Mouse (Mus musculus) embryonic facial prominence, embryonic 12.5 days (tissue): ENCODE results near the gene Dlec1. TPM values are rescaled to one million over a fixed set of nuclear protein-coding genes. Genes with fewer than 3 reads are reported as not detected.

Source experiments
- ATAC-seq: fragments of 200-750 bp; cut with Nextera tagmentation; 2 replicates; pipeline ENCODE4 v1.8.0; 2017; ENCODE audit not compliant: insufficient number of reproducible peaks, insufficient read depth, low FRiP score, low TSS enrichment
- H3K27ac ChIP-seq: fragments of 300-500 bp; sonication (generic); 2 replicates; pipeline ENCODE4 v1.5.1; 2016; ENCODE audit warnings: mild to moderate bottlenecking
- H3K27me3 ChIP-seq: fragments of 300-500 bp; sonication (generic); 2 replicates; pipeline ENCODE4 v1.6.1; 2016; ENCODE audit warnings: mild to moderate bottlenecking, moderate library complexity
- H3K36me3 ChIP-seq: fragments of 300-500 bp; sonication (generic); 2 replicates; pipeline ENCODE4 v1.6.1; 2016; ENCODE audit warnings: mild to moderate bottlenecking
- H3K4me1 ChIP-seq: fragments of 300-500 bp; sonication (generic); 2 replicates; pipeline ENCODE4 v1.6.1; 2016
- H3K4me2 ChIP-seq: fragments of 300-500 bp; sonication (generic); replicated peaks from 2 replicates; pipeline ENCODE4 v1.6.1; 2016; ENCODE audit warnings: mild to moderate bottlenecking, moderate library complexity
- H3K4me3 ChIP-seq: fragments of 300-500 bp; sonication (generic); 2 replicates; pipeline ENCODE4 v1.5.1; 2016; ENCODE audit warnings: mild to moderate bottlenecking
- H3K9ac ChIP-seq: fragments of 300-500 bp; sonication (generic); 2 replicates; pipeline ENCODE4 v1.6.1; 2016; ENCODE audit warnings: mild to moderate bottlenecking, moderate library complexity
- H3K9me3 ChIP-seq: fragments of 300-500 bp; sonication (generic); 2 replicates; pipeline ENCODE4 v1.6.1; 2016; ENCODE audit warnings: mild to moderate bottlenecking, moderate library complexity
- WGBS: fragments of 180-500 bp; shearing (Covaris S2); methylation state at CpG from one replicate; pipeline ENCODE4 v1.1.7; 2016; 5-methylcytosine and 5-hydroxymethylcytosine counted together
- polyA plus RNA-seq: library from polyadenylated mRNA; unstranded; fragments of >200 nt; fragmentation: Nextera tagmentation; extraction: Ambion mirVana; gene quantifications from 2 replicates; pipeline ENCODE4 v1.2.1, GENCODE M21; 2016

Dlec1 gene
- 1.5 and 1.7 TPM in 2 replicates for polyA plus RNA-seq

DNA sequence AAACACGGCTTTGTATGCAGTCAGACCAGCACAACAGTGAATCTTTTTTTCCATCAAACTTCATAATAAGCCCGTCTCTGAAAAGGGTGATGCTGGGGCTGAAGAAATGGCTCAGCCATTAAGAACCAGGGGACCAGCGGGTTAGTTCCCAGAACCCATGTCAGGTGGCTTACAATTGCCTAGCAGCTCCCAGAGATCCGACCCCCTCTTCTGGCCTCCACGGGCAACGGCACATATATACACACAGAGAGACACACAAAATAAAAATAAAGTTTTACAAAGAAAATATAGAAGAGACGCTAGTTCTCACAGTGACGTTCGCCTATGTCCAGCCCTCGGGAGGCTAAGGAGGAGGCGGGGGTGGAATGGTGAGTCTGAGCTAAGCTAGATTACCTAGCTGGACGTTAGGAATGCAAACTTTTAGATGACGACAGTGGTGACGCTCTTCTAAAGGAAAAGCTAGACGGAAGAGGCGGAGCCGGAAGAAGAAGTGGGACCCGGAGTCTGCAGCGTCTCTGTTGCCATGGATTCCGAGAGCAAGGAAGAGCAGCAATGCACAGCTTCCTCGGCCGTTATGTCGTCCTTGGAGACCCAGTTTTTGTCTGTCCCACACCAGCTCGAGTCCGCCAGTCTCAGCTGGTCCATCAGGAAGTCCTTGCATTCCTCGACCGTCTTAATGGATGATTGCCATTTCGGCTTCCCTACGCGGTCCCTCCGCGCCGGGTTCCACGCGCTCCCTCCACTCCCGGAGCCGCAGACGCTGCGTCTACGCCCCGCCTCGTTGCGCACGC is at the start of gene Dlec1:
Dlec1 (plus strand) TSS at position 487 of the 791 bp plus-strand sequence.
- 0 out of 2 replicates have a peak within 1 kb of the TSS, but pooled peaks have one; percentile 23 for H3K27ac ChIP-seq
- peak within 1 kb of the TSS; percentile 70 for H3K4me3 ChIP-seq
- H3K9me3 ChIP-seq: no peaks in the 10 kb centered on the region
- peak; percentile 84 for ATAC-seq
- H3K4me2 ChIP-seq: peak within 1 kb of the TSS; percentile 79
- no peaks in the 10 kb centered on the region; the same call in 1 of the 2 replicates for H3K27me3 ChIP-seq
- H3K4me1 ChIP-seq: peaks cover 4% of the 10 kb centered on the region; the same call in 1 of the 2 replicates
- WGBS: 3% methylated on average over 44 of the region's 44 CpGs
- H3K9ac ChIP-seq: peak within 1 kb of the TSS; percentile 40
- no peaks in the 10 kb centered on the region for H3K36me3 ChIP-seq

DNA sequence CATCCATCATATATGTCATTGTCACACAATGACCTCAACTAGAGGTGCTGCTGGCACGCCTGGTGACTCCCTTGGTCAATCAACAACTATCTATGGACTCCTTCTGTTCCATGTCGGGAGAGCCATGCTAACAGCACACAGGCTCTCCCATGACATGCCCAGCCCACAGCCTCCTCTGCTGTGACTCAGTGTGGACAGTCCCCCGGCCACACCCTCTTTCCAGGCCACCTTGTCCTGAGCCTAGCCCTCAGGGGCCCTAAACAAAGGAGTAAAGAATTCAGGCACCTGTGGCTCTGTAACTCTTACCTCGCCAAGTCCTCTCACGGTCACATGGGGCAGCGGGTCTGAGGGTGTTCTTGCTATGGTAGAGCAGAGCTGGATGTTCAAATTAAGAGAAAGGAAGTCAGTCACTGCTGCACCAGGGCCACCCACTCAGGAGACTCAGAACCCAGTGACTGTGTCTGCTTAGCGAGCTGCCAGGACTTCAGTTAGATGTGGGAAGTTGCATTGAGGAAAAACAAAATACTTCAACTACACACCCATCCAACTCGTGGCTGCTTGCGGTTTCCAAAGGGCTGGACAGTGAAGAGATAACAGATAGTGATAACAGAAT is 48.2 kb upstream of the Dlec1 start:
- H3K4me2 ChIP-seq: no peak overlapping the region

DNA sequence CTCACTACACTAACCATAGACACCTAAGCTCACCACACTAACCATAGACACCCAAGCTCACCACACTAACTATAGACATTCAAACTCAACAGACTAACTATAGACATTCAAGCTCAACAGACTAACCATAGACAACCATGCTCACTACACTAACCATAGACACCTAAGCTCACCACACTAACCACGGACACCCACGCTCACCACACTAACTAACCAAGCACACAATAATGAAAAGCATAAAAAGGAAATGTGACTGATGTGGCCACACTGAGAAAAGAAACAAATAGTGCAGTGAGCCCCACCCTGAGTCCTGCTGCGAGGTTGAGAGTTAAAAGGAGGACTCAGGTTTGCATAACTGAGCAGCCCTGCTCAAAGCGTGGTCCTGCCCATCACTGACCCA is 46.9 kb upstream of the Dlec1 start:
- Histone ChIP-seq H3K4me1 (peaks cover 24% of the 10 kb centered on the region; the same call in 1 of the 2 replicates), H3K27ac (no peak overlapping the region), H3K36me3 (no peaks in the 10 kb centered on the region; the same call in 1 of the 2 replicates), H3K4me3 (no peak overlapping the region), H3K9ac (no peak overlapping the region), H3K27me3 (no peaks in the 10 kb centered on the region), H3K9me3 (no peaks in the 10 kb centered on the region), H3K4me2 (no peak overlapping the region)
- no peak for ATAC-seq
- WGBS: 88% methylated on average over 4 of the region's 4 CpGs

More for the DNA sequence above, 48.2 kb upstream of the Dlec1 start:
- H3K4me3 ChIP-seq: no peak overlapping the region
- no peaks in the 10 kb centered on the region for H3K27me3 ChIP-seq
- WGBS: 74% methylated on average over 9 of the region's 9 CpGs
- no peak overlapping the region for H3K27ac ChIP-seq
- H3K9ac ChIP-seq: no peak overlapping the region
- ATAC-seq: no peak
- H3K4me1 ChIP-seq: peaks cover 24% of the 10 kb centered on the region; the same call in 1 of the 2 replicates
- H3K9me3 ChIP-seq: no peaks in the 10 kb centered on the region
- no peaks in the 10 kb centered on the region; the same call in 1 of the 2 replicates for H3K36me3 ChIP-seq

DNA sequence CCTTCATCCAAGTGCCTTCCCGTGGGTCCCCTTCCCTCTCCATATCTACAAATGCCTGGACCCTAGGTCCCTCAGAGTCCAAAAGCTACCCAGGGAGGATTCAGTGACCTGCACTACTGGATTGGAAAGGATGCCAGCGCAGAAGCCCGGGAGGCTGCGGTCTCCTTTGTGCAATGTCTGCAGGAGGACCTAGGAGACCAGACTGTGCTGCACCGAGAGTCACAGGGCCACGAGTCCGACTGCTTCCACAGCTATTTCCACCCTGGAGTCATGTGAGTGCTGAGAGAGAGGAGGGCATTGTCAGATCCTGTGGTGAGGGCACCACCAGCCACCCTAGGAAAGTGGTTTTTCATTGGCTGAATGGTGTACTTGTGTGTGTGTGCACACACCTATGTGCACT is 44.0 kb upstream of the Dlec1 start:
- H3K9me3 ChIP-seq: no peaks in the 10 kb centered on the region
- H3K27me3 ChIP-seq: peaks cover 7% of the 10 kb centered on the region; the same call in 1 of the 2 replicates
- H3K4me1 ChIP-seq: peaks cover 13% of the 10 kb centered on the region; the same call in 1 of the 2 replicates
- no peak overlapping the region for H3K4me2 ChIP-seq
- no peak for ATAC-seq
- H3K27ac ChIP-seq: no peak overlapping the region
- H3K9ac ChIP-seq: no peak overlapping the region
- no peaks in the 10 kb centered on the region; the same call in 1 of the 2 replicates for H3K36me3 ChIP-seq
- WGBS: 74% methylated on average over 7 of the region's 7 CpGs
- no peak overlapping the region for H3K4me3 ChIP-seq

DNA sequence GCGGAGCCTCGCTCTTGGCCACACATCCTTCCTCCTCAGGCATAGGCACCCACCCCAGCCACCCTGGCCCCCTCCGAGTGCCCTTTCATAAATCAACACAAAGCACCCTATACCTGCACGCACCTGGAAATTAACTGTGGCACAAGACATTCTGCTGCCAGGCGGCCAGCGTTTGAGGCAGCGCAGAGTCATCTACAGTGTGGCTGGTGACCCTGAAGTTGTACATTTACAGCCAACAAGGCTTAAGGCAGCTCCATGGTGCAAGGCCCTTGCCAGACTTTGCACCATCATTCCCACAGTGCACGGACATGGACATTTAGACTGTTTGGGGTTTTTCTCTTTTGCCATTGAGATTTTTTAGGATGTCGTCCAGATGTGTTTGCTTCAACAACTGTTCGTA is 41.6 kb upstream of the Dlec1 start:
- H3K36me3 ChIP-seq: no peaks in the 10 kb centered on the region; the same call in 1 of the 2 replicates
- no peak overlapping the region for H3K4me2 ChIP-seq
- no peaks in the 10 kb centered on the region for H3K9me3 ChIP-seq
- no peak overlapping the region for H3K27ac ChIP-seq
- ATAC-seq: no peak
- 89% methylated on average over 10 of the region's 10 CpGs for WGBS
- H3K4me3 ChIP-seq: no peak overlapping the region
- H3K4me1 ChIP-seq: 0 out of 2 replicates have a peak, but pooled peaks cover 8% of the 10 kb centered on the region
- peaks cover 7% of the 10 kb centered on the region; the same call in 1 of the 2 replicates for H3K27me3 ChIP-seq
- no peak overlapping the region for H3K9ac ChIP-seq

DNA sequence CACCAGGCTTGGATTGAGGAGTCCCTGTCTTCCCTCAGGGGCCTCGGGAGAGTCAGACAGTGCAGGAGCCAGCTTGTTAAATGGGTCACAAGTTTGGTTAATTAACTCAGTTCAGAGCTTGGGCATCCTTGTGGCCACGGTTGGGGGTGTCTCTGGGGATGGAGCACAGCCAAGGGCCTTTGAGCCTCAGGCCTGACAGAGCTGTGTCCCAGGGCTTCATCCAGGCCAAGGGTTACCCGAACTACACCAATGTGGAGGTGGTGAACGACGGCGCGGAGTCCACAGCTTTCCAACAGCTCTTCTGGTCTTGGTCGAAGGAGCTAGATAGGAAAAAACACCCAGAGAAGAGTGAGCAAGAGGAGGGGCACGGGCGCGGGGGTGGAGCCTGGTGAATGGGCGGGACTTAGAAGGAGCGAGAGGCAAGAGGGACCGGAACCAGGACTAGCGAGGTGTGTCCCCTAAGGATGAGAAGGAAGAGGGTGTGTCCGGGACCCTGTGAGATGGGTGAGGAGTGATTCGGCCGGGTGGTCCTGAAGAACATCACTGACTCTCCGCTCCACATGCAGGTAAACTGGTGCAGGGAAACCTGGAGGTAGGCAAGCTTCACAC is 39.1 kb upstream of the Dlec1 start:
- 0 out of 2 replicates have a peak, but pooled peaks have one; percentile 20 for ATAC-seq
- H3K27me3 ChIP-seq: peaks cover 7% of the 10 kb centered on the region; the same call in 1 of the 2 replicates
- H3K36me3 ChIP-seq: no peaks in the 10 kb centered on the region; the same call in 1 of the 2 replicates
- no peaks in the 10 kb centered on the region for H3K9me3 ChIP-seq
- H3K4me2 ChIP-seq: no peak overlapping the region
- no peak overlapping the region for H3K4me3 ChIP-seq
- WGBS: 33% methylated on average over 19 of the region's 19 CpGs
- no peak overlapping the region for H3K27ac ChIP-seq
- 0 out of 2 replicates have a peak, but pooled peaks cover 8% of the 10 kb centered on the region for H3K4me1 ChIP-seq
- H3K9ac ChIP-seq: no peak overlapping the region

DNA sequence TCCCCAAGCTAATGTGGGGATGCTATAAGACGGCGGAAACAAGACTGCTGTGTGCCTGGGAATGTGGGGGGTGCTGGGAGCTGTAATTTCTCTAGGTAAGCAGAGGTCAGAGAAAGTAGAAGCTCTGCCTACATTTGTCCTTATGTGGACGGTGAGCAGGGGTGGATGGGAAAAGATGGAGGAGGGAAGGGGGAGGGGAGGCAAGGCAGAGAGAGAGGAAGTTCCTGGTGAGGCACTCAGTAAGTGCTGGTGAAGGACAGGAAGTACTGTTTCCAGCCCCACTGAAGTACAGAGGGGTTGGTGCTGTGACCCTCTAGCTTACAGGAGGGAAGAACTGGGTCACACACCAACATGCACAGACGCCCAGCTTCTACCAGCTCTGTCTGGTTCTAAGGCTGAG is 38.0 kb upstream of the Dlec1 start:
- Histone ChIP-seq H3K4me1 (peaks cover 13% of the 10 kb centered on the region; the same call in 1 of the 2 replicates), H3K4me2 (no peak overlapping the region), H3K9me3 (no peaks in the 10 kb centered on the region), H3K36me3 (no peaks in the 10 kb centered on the region), H3K4me3 (no peak overlapping the region), H3K27ac (no peak overlapping the region), H3K27me3 (peaks cover 7% of the 10 kb centered on the region; the same call in 1 of the 2 replicates), H3K9ac (no peak overlapping the region)
- WGBS: 58% methylated on average over 4 of the region's 4 CpGs
- ATAC-seq: no peak

DNA sequence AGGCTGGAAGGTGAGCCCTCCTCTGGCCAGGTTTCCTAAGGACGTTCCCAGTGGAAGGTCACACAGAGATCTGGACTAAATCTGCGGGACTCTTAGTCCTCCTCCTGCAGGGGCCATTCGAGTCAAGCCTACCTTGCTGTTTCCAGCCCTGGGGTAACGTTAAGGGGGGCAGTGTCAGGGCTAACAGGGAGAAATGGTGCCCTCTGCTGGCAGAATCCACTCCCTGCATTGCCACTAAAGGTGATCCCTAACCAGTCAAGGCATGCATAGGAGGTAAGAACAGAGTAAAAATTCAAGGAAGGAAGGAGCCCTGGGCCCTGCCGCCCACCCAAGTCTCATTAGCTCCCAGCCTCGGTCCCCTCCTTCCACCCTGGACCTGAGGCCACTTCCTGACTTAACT is 34.7 kb upstream of the Dlec1 start:
- Histone ChIP-seq H3K36me3 (peaks cover 12% of the 10 kb centered on the region), H3K27ac (no peak overlapping the region), H3K9ac (no peak overlapping the region), H3K4me2 (no peak overlapping the region), H3K27me3 (no peaks in the 10 kb centered on the region), H3K4me1 (peaks cover 13% of the 10 kb centered on the region; the same call in 1 of the 2 replicates), H3K9me3 (no peaks in the 10 kb centered on the region), H3K4me3 (no peak overlapping the region)
- no peak for ATAC-seq
- 7% methylated on average over 6 of the region's 6 CpGs for WGBS

DNA sequence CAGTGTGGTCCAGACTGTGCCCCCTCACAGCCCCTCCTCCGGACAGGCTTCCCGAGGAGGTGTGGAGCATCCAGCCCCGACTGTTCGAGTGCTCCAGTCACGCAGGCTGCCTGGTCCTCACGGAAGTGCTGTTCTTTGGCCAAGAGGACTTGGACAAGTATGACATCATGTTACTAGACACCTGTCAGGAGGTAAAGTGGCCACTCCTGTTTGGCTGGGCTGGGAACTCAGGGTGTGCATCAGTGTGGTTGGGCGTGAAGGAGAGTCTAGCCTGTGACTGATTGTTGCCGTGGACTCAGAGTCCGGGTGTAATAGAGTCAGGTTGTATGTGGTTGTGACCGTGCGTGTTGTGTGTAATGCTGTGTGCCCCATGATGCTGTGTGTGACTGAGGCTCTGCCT is 34.0 kb upstream of the Dlec1 start:
- H3K4me2 ChIP-seq: no peak overlapping the region
- no peak overlapping the region for H3K4me3 ChIP-seq
- peaks cover 8% of the 10 kb centered on the region; the same call in 1 of the 2 replicates for H3K4me1 ChIP-seq
- no peak overlapping the region for H3K27ac ChIP-seq
- peaks cover 15% of the 10 kb centered on the region for H3K36me3 ChIP-seq
- 85% methylated on average over 11 of the region's 11 CpGs for WGBS
- no peaks in the 10 kb centered on the region for H3K9me3 ChIP-seq
- ATAC-seq: no peak
- no peaks in the 10 kb centered on the region for H3K27me3 ChIP-seq
- H3K9ac ChIP-seq: no peak overlapping the region

DNA sequence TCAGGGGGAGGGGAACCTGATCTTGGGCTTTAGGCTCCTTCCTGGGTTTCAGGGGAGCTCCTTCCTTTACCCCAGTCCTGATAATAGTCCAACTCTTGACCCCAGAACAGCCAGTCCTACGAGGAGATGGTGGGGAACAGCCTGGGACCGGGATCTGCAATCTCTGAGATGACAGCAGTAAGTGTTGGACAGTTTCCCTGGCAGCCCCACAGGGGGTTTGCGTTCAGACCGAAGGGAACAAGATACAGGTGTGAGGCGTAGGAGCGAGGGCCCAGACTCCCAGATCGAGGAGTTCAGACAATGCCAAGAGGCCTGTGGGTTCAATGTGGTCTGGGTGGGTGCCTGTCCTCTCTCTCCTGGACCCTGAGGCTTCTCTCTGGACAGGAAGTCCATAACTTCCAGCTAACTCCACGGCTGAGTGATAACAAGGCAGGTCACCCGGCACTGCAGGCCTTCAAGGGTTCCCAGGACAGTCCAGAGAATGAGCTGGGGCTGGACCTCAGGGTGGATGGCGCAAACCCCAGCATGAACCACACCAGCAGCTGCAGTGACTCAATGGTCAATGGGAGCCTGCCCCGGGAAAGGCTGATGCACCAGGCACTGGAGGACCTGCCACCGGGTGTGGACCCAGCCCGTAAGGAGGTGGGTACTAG is 32.0 kb upstream of the Dlec1 start:
- Histone ChIP-seq H3K27me3 (no peaks in the 10 kb centered on the region), H3K9ac (no peak overlapping the region), H3K27ac (no peak overlapping the region), H3K9me3 (no peaks in the 10 kb centered on the region), H3K4me1 (peaks cover 8% of the 10 kb centered on the region; the same call in 1 of the 2 replicates), H3K36me3 (peaks cover 24% of the 10 kb centered on the region), H3K4me3 (no peak overlapping the region), H3K4me2 (no peak overlapping the region)
- WGBS: 82% methylated on average over 13 of the region's 13 CpGs
- ATAC-seq: no peak

DNA sequence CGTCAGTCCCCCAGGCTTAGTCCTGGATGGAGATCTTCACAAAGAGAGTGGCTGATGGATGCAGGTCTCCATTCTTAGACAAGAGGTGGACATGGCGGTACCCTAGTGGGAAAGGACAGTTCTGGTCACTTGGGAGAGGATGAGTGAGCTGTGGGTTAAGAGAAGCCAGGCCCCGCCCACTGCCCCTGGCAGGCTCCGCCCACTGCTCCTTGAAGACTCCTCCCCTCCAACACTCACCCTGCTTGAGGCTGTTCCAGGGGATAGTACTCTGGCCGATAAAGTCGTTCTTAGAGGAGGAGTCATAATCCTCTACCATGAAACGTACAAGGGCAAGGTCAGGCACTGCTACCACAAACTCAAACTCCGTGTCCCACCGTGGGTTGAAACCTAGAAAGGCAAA is 30.5 kb upstream of the Dlec1 start:
- Histone ChIP-seq H3K9me3 (no peaks in the 10 kb centered on the region), H3K9ac (no peak overlapping the region), H3K4me1 (peaks cover 8% of the 10 kb centered on the region; the same call in 1 of the 2 replicates), H3K4me2 (no peak overlapping the region), H3K4me3 (no peak overlapping the region), H3K27ac (no peak overlapping the region), H3K27me3 (no peaks in the 10 kb centered on the region), H3K36me3 (peaks cover 36% of the 10 kb centered on the region)
- no peak for ATAC-seq
- WGBS: 85% methylated on average over 9 of the region's 9 CpGs
